Mouse (Mus musculus): Measurements from ENCODE around the gene Tmem222.

DNA sequence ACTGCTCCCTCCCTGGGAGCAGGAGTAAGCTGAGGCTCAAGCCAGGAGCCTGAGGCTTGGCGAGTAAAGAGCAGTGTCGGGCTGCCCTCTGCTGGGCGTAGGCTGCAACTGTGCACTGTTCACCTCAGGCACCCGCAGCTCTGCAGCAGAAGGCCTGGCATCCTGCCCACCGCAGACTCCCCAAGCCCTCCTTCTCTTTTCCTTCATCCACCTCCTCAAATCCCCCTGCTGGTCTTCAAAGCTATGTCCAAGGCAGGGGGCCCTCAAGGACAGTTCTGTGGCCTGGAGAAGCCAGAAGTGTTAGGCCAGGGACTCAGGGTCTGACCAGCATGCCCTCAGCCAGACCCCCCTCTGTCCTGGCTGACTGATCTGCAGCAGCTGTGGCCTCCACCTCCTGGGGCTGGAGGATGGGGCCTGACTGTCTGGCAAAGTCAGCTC is 20.2 kb upstream of the Tmem222 start:
- TF ChIP-seq CTCF (IDR thresholded peaks at IDR 0.05; ENCODE audit: low read depth, low read length) (peak; percentile 96), POLR2A (IDR thresholded peaks at IDR 0.05; ENCODE audit: extremely low read depth, insufficient read depth, low read length) (no peak)
